Mouse (Mus musculus) natural killer cell, adult 2 months (primary cell): ENCODE measurements at regions not wholly inside any gene's neighbourhood (a gene's known extent, or its start where the extent isn't known, plus 50 kb on each side); places are given as distances from the start of the nearest gene placed in this dataset.
"Not testable (repeated sequence)": the region's sequence is repeated elsewhere in the genome, so short reads cannot be mapped to it uniquely, and the experiment has no call there.

ENCODE experiments used
- DNase-seq, 2 experiments: peaks; one replicate each; pipeline ENCODE4 v3.0.0; 2022; ENCODE audit warnings: low spot score in 2 of 2

DNA sequence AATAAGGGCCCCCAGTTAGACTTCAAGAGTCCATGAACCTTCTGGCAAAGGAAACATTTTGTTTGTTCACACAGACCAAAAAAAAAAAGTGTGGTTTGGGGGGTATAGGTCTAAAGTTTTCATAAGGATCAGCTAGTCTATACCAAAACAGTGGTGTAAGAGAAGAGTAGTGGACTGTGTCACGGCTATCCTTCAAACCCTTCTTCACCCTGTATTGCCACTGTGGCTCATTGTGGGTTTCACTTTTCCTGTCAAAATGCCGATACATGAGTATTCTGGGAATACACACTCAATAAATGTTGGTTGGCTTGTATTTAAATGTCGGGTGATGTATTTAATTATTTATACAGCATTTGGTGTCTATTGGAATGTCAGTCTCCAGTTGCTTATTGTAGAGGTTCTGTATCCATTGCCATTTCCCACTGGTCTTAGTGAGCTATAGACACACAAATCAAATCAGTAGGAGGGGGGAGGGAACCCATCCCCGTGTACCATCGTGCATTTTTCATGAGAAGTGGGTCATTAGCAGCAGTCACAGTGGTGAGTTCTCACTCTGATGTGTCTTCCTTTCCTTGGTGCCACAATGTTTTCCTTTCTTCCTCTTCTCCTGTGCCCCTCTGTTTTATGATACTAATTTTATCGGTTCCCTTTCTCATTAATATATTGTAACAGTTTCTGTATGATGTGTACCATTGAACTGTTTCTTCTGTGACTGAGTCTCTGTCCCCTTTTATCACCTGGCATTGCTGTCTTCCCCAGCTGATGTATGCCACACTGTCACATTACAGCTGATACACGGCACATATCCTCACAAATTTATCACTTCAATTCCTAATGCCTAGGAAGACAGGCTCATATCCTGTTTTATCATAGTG lies 187.8 kb upstream of the Tsc22d2 start:
- no peak for DNase-seq

DNA sequence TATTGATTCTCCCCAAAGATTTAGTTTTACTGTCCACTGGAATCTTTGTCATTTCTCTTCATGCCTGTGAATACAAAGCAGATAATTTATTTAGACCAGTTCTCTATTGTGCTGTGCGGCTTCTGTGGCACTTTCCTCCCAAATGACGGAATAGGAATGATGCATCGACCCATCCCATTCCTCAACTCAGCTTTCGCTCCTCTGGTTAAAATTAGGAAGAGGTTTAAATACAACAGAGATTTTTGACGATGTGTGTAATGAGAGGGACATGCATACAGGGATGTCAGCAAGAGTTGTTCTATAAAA lies 187.2 kb upstream of the Tsc22d2 start:
- DNase-seq = no peak

DNA sequence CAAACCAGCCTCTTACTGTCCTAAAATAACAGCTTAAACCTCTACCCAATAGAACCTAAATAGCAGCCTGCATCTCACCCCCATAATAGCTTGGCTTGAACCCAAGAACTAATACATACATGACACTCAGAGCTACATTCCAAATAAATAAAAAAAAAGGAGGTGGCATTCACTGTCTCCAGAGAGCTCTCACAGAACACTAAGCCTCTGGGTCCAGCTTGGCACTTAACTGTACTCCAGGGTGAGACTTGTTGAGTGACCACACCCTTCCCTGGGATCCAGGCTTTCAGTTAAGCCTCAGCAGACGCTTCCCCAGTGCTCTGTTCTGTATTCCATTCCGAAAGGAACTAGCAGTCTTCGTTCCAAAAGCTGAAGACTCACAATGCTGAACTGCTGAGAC lies 186.3 kb upstream of the Tsc22d2 start:
- DNase-seq = no peak

DNA sequence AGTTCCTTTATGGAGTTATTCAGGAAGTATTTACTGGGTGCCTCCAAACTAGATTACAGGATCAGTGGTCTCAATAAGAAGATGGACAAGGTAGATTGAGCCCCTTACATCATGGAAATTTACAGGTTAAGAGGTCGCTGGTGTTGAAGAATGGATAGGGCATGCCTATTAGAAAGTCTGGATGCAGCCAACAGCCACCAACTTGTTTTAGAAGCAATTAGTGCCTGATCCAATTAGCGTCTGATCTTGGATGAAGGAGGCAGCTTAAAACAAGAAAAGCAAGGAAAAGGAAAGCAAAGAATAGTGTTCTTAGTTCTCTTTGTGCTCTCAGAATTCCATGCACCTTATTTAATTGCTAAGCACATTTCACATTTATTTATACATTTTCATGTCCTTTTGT lies 182.8 kb upstream of the Tsc22d2 start:
- DNase-seq = no peak

DNA sequence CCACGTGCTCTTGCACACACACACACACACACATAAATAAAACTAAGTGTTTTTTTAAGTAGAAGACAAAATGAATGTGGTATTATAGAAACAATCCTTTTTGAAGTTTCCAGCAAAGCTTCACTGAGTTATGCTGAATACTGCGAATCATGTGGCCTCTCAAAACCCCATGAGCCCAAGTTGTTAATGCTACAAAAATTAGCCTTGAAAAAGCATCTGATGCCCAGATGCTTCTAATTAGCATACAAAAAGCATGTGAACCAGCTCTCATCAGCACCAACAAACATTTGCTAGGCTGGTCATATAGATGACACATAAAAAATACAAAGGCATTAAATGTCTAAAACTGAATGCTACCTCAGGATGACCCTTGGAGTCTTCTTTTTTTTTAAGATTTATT lies 181.2 kb upstream of the Tsc22d2 start:
- DNase-seq = no peak

DNA sequence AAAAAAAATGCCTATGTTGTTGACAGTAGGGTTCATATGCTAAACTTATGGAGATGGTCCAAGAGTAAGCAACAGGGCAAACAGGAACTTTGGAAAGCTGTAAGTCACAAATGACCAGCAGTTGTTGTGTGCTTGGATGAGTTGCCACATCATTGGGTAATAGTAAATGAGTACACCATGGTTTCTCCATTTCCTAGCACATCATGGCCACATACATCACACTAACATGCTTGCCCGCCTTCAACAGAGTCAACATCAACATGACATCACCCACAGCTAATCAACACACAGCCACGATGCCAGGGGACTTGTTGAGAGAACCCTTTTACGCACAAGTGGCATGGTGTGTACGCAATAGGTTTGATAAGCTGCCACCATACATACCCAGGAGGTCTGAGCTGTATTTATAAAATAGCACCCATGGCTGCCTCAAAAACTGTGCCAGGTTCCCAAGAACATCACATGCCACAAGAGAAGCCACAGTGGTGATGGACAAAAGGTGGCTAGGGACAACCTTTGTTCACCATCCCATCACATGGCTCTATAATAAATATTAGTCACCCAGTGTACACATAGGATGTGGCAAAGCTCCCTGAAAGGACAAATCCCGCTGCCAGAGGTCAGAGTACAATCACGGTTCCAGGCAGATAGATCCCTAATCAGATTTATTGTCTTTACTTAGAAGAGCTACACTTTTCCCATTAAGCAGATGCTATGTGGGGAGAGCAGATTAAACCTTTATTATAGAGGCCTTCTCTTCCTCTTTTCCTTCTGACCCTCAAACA lies 179.5 kb upstream of the Tsc22d2 start:
- no peak for DNase-seq

DNA sequence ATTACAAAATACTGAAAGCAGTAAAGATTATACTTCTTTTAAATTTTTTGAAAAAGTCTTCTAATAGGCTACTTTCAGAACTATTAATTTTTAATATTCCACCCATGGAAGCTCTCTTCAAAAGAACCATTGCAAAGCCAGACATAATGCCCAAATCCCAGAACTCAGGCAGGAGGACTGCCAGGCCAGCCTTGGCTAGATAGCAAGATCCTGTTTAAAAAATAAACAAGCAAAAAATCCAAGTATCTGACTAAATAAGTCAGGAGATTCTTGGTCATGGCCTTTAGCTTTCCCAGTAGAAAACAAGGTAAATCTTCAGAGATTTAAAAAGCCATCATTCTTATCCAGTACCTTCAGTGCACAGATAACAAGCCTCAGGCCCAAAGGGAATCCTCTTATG lies 176.4 kb upstream of the Tsc22d2 start:
- DNase-seq = no peak

DNA sequence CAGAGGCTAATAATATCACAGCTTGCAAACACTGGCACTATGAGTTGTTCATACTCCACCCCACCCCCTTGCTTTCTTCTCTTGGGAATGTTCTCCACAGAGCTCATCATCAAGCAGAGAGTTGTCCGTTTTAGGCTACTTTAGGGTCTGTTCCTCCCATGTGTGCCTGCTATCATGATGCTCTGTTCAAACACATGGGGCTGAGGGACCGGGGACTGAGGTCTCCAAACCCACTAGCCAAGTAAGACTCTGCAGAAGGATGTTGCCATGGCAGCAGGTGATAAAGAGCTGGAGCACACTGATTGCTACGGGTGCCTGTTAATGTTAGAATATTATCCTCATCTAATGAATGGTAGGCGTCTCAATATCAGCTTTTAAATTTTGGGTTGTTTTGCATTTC lies 173.7 kb upstream of the Tsc22d2 start:
- no peak for DNase-seq

DNA sequence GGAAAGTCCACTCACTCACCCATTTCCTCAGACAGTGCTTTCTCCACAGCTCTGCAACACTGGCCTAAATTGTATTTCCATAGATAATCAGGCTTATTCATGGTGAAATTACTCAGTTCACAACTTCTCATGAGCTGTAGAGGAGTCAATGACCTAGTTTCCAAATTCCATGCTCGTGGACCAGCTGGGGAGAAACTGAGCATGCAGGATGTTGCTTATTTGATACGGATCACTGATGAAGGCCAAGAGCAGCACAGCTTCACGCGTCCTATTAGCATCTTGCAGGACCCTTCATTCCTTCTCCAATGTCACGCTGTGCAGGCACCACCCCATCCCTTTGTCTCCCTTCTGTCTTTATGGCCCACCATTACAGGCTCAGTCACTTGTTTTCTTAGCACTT lies 169.2 kb upstream of the Tsc22d2 start:
- DNase-seq = no peak

DNA sequence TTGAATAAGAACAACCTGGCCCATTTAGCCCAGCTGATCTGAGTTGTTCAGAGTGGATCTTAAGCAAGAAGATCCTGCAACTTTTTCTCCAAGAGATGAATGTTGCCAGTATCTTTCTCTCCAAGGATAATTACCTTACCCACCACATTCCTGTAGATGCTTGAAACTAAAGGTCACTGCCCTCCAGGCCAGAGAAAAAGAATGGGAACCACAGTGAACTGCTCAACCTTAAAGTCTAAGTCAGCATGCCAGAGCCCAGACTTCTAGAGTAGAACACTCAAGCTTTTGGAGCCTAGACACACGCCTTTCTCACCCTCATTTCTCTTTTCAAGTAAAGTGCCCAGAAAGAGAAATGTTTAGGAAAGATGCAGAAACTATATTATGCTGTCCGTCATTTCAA lies 166.5 kb upstream of the Tsc22d2 start:
- no peak for DNase-seq

DNA sequence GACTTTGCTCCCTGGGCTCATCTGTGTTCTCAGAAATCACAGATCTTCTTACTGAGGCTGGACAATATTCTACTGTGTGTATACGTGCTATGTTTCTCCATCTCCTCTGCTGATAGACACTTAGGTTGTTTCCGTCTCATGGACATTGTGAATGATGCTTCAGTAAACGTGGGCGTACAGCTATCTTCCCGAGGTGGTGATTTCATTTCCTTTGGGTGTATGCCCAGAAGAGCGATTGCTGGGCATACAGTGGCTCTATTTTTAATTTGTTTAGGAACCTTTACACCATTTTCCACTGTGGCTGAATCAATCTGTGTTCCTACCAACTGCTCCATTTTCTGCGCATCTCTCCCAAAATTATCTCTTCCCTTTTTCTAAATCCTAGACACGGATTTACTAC lies 160.6 kb upstream of the Tsc22d2 start:
- DNase-seq = no peak

DNA sequence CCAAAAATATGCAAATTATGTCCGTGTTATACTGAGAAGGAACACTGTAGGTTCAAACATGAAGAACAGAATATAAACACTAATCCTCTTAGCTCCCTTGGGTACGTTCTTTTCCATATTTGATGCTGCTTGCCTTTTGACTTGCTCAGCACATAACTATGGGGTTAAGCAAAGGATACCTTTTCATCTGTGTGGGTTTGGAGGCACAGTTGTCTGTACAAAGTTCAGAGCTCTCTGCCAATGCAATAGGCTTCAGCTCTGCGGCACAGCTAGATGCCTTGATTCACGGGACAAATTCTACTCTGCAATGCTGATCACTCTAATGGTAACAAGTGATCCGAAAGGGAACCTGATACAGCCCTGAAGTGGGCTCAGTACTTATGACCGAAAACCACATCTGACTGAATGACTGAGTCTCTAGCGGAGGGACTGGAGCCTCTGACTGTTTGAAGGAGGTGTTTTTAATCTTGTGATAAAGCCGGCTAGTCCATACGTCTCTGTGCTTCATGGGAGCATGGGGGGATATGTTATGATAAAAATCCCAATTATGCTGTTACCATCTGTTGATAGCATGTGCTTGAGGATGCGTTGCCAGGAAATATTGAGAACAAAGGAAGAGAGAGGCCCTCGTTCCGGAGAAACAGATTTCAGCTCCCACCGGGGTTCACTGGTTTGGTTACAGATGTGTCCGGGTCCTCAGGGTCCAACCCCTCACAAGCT lies 146.7 kb upstream of the Tsc22d2 start:
- no peak for DNase-seq

DNA sequence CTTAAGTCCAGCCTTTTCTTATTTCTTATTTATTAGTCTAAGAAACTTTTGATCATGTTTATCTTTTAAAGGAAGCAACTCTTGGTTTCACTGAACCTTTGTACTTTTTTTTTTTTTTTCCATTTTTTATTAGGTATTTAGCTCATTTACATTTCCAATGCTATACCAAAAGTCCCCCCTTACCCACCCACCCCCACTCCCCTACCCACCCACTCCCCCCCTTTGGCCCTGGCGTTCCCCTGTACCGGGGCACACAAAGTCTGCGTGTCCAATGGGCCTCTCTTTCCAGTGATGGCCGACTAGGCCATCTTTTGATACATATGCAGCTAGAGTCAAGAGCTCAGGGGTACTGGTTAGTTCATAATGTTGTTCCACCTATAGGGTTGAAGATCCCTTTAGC lies 143.1 kb upstream of the Tsc22d2 start:
- not testable (repeated sequence) for DNase-seq

DNA sequence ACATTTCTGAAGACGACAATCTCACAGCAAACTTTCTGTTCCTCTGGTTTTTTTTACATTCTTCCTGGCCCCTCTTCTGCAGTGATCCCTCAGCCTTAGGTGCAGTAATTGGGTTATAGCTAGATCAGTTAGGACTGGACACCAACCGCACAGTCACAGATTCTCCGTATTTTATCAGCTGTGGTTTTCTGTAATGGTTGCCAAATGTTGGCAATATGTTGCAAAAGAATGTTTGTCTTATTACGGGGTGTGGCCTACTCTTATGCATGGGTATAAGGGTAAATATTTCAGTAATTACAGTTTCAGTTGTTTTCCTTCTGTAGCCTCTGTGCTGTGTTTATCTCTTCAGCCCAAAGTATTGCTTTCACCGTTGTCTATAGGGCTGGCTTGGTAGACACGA lies 133.2 kb upstream of the Tsc22d2 start:
- no peak for DNase-seq

DNA sequence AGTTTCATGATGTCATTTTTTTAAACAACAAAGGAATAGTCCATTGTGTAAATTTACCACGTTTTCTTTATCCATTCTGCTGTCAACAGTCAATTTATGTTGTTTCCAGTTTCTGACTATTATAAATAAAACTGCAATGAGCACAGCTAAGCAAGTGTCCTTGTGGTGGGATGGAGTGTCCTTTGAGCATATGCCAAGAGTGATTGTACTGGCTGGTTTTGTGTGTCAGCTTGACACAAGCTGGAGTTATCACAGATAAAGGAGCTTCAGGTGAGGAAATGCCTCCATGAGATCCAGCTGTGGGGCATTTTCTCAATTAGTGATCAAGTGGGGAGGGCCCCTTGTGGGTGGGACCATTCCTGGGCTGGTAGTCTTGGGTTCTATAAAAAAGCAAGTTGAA lies 130.1 kb upstream of the Tsc22d2 start:
- DNase-seq = not testable (repeated sequence)

DNA sequence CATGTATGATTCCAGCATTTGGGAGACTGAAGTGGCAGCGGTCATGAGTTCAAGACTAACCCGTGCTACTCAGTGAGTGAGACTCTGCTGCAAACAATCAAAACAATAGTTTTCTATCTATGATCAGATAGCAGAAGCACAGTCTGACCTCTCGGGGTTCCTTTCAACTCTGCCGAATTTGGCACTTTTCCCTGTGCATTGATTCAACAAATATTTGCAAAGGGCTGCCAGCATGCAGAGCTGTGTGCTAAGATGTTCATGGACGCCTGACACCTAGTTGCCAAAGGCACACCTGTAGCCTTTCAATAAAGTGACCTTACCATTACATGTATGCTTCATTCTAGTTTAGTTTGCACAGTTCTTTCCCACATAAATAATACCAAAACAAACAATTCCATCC lies 118.7 kb upstream of the Tsc22d2 start:
- no peak for DNase-seq

DNA sequence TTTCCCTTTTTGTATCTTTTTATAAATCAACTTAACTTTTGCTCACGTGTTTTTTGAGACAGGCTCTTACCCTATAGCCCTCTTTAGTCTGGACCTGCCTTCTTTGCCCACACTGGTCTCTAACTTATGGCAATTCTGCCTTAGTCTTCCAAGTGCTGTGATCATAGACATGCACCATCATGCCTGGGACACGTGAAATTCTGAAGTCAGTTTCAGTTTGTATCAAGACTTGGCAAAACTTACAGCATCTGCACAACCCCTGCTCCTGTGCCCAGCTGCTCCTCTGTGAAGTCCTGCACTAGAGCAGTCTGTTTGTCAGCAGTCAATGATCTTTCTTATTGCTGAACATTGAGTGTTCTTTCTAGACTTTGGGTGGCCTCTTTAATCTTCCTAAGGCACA lies 114.3 kb upstream of the Tsc22d2 start:
- no peak for DNase-seq

DNA sequence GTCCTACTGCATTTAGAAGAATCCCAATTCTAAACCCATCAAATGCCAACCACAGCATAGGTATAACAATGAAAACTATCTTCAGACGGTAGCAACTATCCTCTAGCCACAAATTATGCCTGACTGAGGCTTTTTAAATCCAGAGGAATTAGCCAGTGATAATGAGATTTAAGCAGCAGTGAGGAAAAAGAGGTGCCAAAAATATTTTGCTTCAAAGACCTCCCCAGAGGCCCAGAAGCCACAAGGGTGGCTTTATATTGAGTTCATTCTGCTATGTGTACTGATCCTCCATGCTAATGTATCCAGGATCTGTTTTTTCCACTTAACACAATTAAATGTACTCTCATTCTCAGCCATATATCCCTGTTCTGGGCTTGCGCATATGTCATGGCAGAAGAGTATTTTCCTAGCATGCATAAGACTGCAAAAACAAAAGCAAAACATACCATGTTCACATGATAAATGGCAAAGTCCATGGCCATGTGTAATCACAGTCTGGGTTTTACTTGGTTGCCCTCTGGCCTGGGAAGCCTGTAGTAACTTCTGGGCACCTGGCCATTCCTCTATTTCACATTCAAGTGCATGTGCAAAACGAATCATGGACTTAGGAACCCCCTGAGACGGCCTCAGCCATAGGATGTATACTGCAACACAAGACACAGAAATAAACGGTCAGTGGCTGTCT lies 113.6 kb upstream of the Tsc22d2 start:
- no peak for DNase-seq

DNA sequence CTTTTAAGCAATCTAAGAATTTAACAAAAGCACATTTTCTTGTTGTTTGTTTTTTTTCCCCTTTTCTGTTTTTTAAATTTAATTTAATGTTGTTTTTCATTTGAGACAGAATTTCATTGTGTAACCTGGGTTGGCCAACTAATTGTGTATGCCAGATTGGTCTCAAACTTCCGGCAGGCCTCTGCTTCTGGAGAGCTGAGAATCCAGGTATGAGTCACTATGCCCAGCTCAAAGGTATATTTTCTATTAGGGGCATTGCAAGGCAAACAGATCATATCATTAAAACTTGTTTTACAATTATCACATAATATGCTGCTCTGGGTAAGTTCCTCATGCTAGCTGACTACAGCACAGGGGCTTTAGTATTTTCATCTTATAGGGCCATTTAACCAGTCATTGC lies 112.2 kb upstream of the Tsc22d2 start:
- DNase-seq = no peak

DNA sequence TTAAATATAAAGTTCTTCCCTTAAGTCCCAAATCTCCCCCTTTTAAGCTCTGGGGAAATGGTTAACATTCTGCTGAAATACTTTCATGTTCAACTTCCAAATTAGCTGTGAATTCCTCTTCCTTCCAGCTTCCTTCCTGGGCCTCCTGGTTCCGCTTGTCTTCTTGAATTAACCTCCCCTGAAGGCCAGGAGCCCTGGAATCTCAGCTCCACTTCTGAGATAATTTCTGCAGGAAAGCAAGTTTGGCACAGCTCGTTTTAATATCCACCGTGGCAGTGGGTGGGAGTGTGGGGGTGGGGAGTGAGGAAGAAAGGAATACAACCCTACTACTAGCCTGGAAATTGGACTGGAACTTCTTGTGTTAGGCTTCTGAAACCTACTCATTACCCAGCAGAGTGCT lies 110.8 kb upstream of the Tsc22d2 start:
- no peak for DNase-seq

DNA sequence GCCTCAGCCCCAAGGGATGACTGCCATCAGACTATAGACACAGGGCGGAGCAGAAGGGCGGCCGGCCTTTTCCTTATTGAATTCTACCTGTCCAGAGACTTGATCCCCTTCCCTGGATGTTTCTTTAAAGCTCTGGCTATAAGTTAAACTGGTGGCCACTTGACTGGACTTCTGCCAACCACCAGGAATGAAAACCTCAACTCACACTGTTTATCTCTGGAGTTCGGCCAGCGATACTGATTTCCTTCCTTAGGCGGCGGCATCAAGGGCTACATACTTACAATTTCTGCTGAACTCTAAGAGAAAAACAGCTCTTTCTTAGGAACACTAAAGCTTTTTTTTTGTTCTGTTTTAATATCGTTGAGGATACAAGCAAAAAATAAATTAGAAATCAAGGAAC lies 104.9 kb upstream of the Tsc22d2 start:
- no peak for DNase-seq

DNA sequence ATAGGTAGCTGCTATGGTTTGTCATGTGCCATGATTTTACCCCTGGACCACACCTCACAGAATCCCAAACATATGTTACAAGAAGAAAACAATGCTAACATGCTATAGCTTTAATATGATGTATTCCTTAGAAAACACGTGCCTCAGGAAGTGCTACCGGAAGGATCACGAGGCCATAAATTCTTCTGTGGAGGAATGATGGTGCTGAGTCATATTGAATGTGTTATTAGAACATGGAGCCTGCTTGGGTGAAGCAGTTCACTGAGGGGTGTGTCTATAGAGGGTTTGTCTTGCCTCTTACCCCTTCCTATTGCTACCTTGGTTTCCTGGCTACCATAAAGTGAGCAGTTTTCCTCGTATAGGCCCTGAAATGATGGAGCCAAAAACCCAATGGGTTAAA lies 104.1 kb upstream of the Tsc22d2 start:
- DNase-seq = no peak
